Mouse (Mus musculus): ENCODE measurements at regions not wholly inside any gene's neighbourhood (a gene's known extent, or its start where the extent isn't known, plus 50 kb on each side); places are given as distances from the start of the nearest gene placed in this dataset.

DNA sequence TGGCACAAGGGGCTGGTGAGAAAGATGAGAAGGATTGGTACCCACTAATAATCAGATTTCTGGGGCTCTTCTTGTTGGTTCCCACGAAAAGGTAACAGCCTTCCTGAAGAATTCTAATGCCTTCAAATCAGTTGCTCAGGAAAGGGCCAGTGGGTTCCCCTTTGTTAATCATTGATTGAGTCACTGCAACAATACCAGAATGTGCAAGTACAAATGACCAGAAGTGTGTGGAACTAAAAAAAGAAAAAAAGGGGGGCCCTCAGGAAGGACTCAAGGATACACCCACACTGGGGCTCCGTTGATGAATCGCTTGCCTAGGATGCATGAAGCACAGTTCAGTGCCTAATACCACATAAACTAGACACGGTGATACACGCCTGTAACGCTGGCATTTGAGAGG, 179.0 kb upstream of the Klf3 start:
- H3K27me3 ChIP-seq (replicated peaks; ENCODE audit: control insufficient read depth, insufficient read depth, low read length) = no peaks in the 10 kb centered on the region
- no peak overlapping the region for H3K9ac ChIP-seq (ENCODE audit: low read depth, low read length)
- 0 out of 2 replicates have a peak overlapping the region, but pooled peaks have one; percentile 3 for H3K4me2 ChIP-seq (replicated peaks; ENCODE audit: low read depth)
- TF ChIP-seq CTCF (IDR thresholded peaks at IDR 0.05; ENCODE audit: low read depth) = no peak
- H3K4me3 ChIP-seq (ENCODE audit: low read depth, low read length) = no peak overlapping the region
- no peaks in the 10 kb centered on the region for H3K9me3 ChIP-seq (ENCODE audit: control insufficient read depth)
- H3K4me1 ChIP-seq (replicated peaks; ENCODE audit: control insufficient read depth, insufficient read depth, low read length) = no peaks in the 10 kb centered on the region
- peak; percentile 34 for ATAC-seq
- WGBS = 33% methylated on average over 6 of the region's 6 CpGs
- H3K36me3 ChIP-seq (ENCODE audit: control insufficient read depth, insufficient read depth) = no peaks in the 10 kb centered on the region
- H3K27ac ChIP-seq (ENCODE audit: low read depth, low read length) = peak overlapping the region; percentile 80

DNA sequence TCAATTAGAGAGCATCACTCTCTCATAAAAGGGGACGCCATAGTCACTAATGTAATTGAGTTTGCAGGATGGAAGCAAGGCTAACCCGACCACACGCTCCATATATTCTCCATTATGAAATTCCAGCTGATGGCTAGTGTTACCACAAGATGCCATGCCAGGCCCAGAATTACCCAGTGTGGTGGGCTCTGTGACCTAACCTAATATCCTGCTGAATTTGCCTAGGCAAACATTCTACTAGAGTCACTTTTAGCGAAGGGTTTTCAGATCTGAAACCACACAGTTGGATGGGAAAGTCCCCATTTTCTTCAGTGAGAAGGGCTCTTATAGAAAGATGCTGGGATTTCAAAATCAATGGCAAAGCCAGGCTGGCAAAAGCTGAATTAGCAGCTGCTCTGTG, 177.8 kb upstream of the Klf3 start:
- Histone ChIP-seq H3K36me3 (ENCODE audit: control insufficient read depth, insufficient read depth) (no peaks in the 10 kb centered on the region), H3K9ac (ENCODE audit: low read depth, low read length) (no peak overlapping the region), H3K27ac (ENCODE audit: low read depth, low read length) (peak overlapping the region; percentile 82), H3K4me3 (ENCODE audit: low read depth, low read length) (no peak overlapping the region), H3K27me3 (replicated peaks; ENCODE audit: control insufficient read depth, insufficient read depth, low read length) (no peaks in the 10 kb centered on the region), H3K9me3 (ENCODE audit: control insufficient read depth) (no peaks in the 10 kb centered on the region), H3K4me2 (replicated peaks; ENCODE audit: low read depth) (no peak overlapping the region; the same call in 1 of the 2 replicates), H3K4me1 (replicated peaks; ENCODE audit: control insufficient read depth, insufficient read depth, low read length) (no peaks in the 10 kb centered on the region)
- TF ChIP-seq CTCF (IDR thresholded peaks at IDR 0.05; ENCODE audit: low read depth) = no peak
- WGBS = 59% methylated on average over 4 of the region's 4 CpGs
- ATAC-seq = no peak

GRCm38 (mm10) chr5:64625841-64626298, 177.3 kb upstream of the Klf3 start:
- 25% methylated on average over 6 of the region's 6 CpGs for WGBS
- peak overlapping the region; percentile 56 for H3K4me2 ChIP-seq (replicated peaks; ENCODE audit: low read depth)

DNA sequence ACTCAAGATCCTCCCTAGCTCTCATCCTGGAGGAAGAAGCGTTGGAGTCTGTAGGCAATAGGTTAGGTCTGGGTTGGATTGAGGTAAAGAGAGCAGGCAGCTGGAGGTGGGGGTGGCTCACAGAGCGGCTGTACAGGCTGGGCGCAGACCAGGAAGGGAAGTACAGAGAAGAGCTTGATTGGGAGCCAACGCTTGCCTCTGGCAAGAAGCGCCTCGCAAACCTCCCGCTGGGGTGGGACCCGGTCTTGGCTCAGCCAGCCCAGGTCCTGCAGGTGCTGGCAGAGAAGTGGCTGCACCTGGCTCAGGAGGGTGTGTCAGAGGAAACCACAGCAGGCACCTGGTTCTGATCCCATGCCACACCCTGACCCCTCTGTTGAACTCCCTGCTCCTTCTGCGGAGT, 176.8 kb upstream of the Klf3 start:
- ATAC-seq = peak; percentile 85
- H3K4me2 ChIP-seq (replicated peaks; ENCODE audit: low read depth) = peak overlapping the region; percentile 56
- H3K9ac ChIP-seq (ENCODE audit: low read depth, low read length) = no peak overlapping the region

More at GRCm38 (mm10) chr5:64625841-64626298, 177.3 kb upstream of the Klf3 start:
- peak; percentile 22 for ATAC-seq
- H3K27ac ChIP-seq (ENCODE audit: low read depth, low read length) = peak overlapping the region; percentile 82
- H3K9me3 ChIP-seq (ENCODE audit: control insufficient read depth) = no peaks in the 10 kb centered on the region
- H3K4me1 ChIP-seq (replicated peaks; ENCODE audit: control insufficient read depth, insufficient read depth, low read length) = no peaks in the 10 kb centered on the region
- H3K36me3 ChIP-seq (ENCODE audit: control insufficient read depth, insufficient read depth) = no peaks in the 10 kb centered on the region
- H3K27me3 ChIP-seq (replicated peaks; ENCODE audit: control insufficient read depth, insufficient read depth, low read length) = no peaks in the 10 kb centered on the region
- no peak overlapping the region for H3K4me3 ChIP-seq (ENCODE audit: low read depth, low read length)
- TF ChIP-seq CTCF (IDR thresholded peaks at IDR 0.05; ENCODE audit: low read depth) = no peak
- H3K9ac ChIP-seq (ENCODE audit: low read depth, low read length) = no peak overlapping the region

GRCm38 (mm10) chr5:64630582-64630981, 172.6 kb upstream of the Klf3 start:
- Histone ChIP-seq H3K4me3 (ENCODE audit: low read depth, low read length) (no peak overlapping the region), H3K36me3 (ENCODE audit: control insufficient read depth, insufficient read depth) (no peaks in the 10 kb centered on the region), H3K9ac (ENCODE audit: low read depth, low read length) (no peak overlapping the region), H3K4me1 (replicated peaks; ENCODE audit: control insufficient read depth, insufficient read depth, low read length) (no peaks in the 10 kb centered on the region), H3K27ac (ENCODE audit: low read depth, low read length) (peak overlapping the region; percentile 31; the same call in 1 of the 2 replicates), H3K9me3 (ENCODE audit: control insufficient read depth) (no peaks in the 10 kb centered on the region), H3K4me2 (replicated peaks; ENCODE audit: low read depth) (no peak overlapping the region), H3K27me3 (replicated peaks; ENCODE audit: control insufficient read depth, insufficient read depth, low read length) (no peaks in the 10 kb centered on the region)
- peak; percentile 81 for ATAC-seq
- WGBS = 63% methylated on average over 2 of the region's 2 CpGs
- TF ChIP-seq CTCF (IDR thresholded peaks at IDR 0.05; ENCODE audit: low read depth) = peak; percentile 17; the same call in 1 of the 2 replicates

More for the DNA sequence above, 176.8 kb upstream of the Klf3 start:
- no peak overlapping the region for H3K4me3 ChIP-seq (ENCODE audit: low read depth, low read length)
- WGBS = 13% methylated on average over 9 of the region's 9 CpGs
- H3K27ac ChIP-seq (ENCODE audit: low read depth, low read length) = peak overlapping the region; percentile 82
- no peak for TF ChIP-seq CTCF (IDR thresholded peaks at IDR 0.05; ENCODE audit: low read depth)
- H3K27me3 ChIP-seq (replicated peaks; ENCODE audit: control insufficient read depth, insufficient read depth, low read length) = no peaks in the 10 kb centered on the region
- no peaks in the 10 kb centered on the region for H3K4me1 ChIP-seq (replicated peaks; ENCODE audit: control insufficient read depth, insufficient read depth, low read length)
- no peaks in the 10 kb centered on the region for H3K36me3 ChIP-seq (ENCODE audit: control insufficient read depth, insufficient read depth)
- H3K9me3 ChIP-seq (ENCODE audit: control insufficient read depth) = no peaks in the 10 kb centered on the region

- H3K36me3 ChIP-seq (ENCODE audit: control insufficient read depth, insufficient read depth) = no peaks in the 10 kb centered on the region
- no peak overlapping the region for H3K4me3 ChIP-seq (ENCODE audit: low read depth, low read length)
- H3K4me2 ChIP-seq (replicated peaks; ENCODE audit: low read depth) = no peak overlapping the region
- H3K9ac ChIP-seq (ENCODE audit: low read depth, low read length) = no peak overlapping the region
- no peaks in the 10 kb centered on the region for H3K27me3 ChIP-seq (replicated peaks; ENCODE audit: control insufficient read depth, insufficient read depth, low read length)
- WGBS = 92% methylated on average over 5 of the region's 5 CpGs
- ATAC-seq = no peak
- no peaks in the 10 kb centered on the region for H3K4me1 ChIP-seq (replicated peaks; ENCODE audit: control insufficient read depth, insufficient read depth, low read length)
- TF ChIP-seq CTCF (IDR thresholded peaks at IDR 0.05; ENCODE audit: low read depth) = no peak
- H3K27ac ChIP-seq (ENCODE audit: low read depth, low read length) = no peak overlapping the region
- no peaks in the 10 kb centered on the region for H3K9me3 ChIP-seq (ENCODE audit: control insufficient read depth)
These were observed 171.0 kb upstream of the Klf3 start for GRCm38 (mm10) chr5:64632171-64632570.

GRCm38 (mm10) chr5:64634008-64634407, 169.2 kb upstream of the Klf3 start:
- H3K9me3 ChIP-seq (ENCODE audit: control insufficient read depth) = no peaks in the 10 kb centered on the region
- ATAC-seq = no peak
- H3K4me2 ChIP-seq (replicated peaks; ENCODE audit: low read depth) = no peak overlapping the region
- no peaks in the 10 kb centered on the region for H3K36me3 ChIP-seq (ENCODE audit: control insufficient read depth, insufficient read depth)
- H3K9ac ChIP-seq (ENCODE audit: low read depth, low read length) = no peak overlapping the region
- H3K4me1 ChIP-seq (replicated peaks; ENCODE audit: control insufficient read depth, insufficient read depth, low read length) = no peaks in the 10 kb centered on the region
- H3K27me3 ChIP-seq (replicated peaks; ENCODE audit: control insufficient read depth, insufficient read depth, low read length) = no peaks in the 10 kb centered on the region
- H3K27ac ChIP-seq (ENCODE audit: low read depth, low read length) = no peak overlapping the region
- no peak overlapping the region for H3K4me3 ChIP-seq (ENCODE audit: low read depth, low read length)
- no peak for TF ChIP-seq CTCF (IDR thresholded peaks at IDR 0.05; ENCODE audit: low read depth)
- 81% methylated on average over 8 of the region's 8 CpGs for WGBS

Measured in intestine, postnatal 0 days (tissue).